Mouse (Mus musculus): Measurements from ENCODE around the gene Klhl25.

- TF ChIP-seq CTCF (conservative IDR thresholded peaks at IDR 0.05 in 1 of 2, IDR thresholded peaks at IDR 0.05 in 1 of 2; ENCODE audit: low read depth in 2 of 2, low read length in 2 of 2) = no peak
- TF ChIP-seq HCFC1 (IDR thresholded peaks at IDR 0.05; ENCODE audit: low read depth, low read length) = no peak
- no peak for TF ChIP-seq TBP (conservative IDR thresholded peaks at IDR 0.05; ENCODE audit: low read depth, low read length)
- TF ChIP-seq MXI1 (IDR thresholded peaks at IDR 0.05; ENCODE audit: low read depth, low read length) = no peak
Observed at GRCm38 (mm10) chr7:75868687-75869086, 20.6 kb downstream of the Klhl25 start.

Data from CH12.LX (cell line).